Mouse (Mus musculus): Measurements from ENCODE around the gene Arsg.

The Arsg gene

GRCm38 (mm10) chr11:109494890-109495770 is 22.0 kb downstream of the Arsg start:
- DNase-seq (ENCODE audit: extremely low spot score, low read depth, low spot score), result no peak

- DNase-seq (ENCODE audit: extremely low spot score, low read depth, low spot score), result no peak
Observed at GRCm38 (mm10) chr11:109495771-109496474, 22.7 kb downstream of the Arsg start.

GRCm38 (mm10) chr11:109496475-109496993 is 23.4 kb downstream of the Arsg start:
- no peak for DNase-seq (ENCODE audit: extremely low spot score, low read depth, low spot score)

- DNase-seq (ENCODE audit: extremely low spot score, low read depth, low spot score), result no peak
Observed at GRCm38 (mm10) chr11:109496996-109497714, 24.0 kb downstream of the Arsg start.

DNA sequence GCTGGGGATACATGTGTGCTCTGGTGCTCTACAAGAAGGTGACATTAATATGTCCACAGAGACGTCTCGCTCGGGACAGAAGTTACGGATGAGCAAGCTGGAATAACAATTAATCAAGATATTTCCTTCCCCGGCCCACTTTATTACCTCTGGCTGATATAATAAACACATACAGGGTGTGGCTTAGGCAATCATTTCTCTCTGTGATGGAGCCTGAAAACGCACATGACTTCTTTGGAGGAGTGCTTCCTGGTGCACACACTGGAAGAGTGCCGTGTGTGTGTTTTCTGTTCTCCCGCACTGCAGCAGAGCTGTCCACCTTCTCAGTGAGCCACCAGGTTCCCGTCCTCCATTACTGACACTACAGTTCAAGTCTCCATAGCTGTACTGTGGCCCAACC is 24.8 kb downstream of the Arsg start:
- no peak for DNase-seq (ENCODE audit: extremely low spot score, low read depth, low spot score)

DNA sequence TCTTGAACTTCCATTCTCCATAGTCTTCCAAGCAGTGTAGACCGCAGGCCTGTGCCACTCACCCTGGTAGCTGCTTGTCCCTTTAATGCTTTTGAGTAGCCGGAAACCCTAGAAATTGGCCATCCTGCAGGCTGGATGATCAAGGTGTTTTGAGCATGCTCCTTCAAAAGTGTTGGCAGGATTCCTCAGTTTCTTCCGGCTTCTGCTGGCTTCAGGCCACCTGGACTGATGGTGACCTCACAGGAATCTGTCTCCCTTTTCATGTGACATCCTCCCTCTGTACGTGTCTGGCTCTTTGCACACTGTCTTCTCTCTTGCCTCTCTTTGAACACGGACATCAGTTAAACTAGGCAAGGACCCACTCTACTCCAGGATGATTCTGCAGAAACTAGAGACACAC is 27.0 kb downstream of the Arsg start:
- DNase-seq (ENCODE audit: extremely low spot score, low read depth, low spot score), result no peak

GRCm38 (mm10) chr11:109504977-109505376 is 31.8 kb downstream of the Arsg start:
- no peak for DNase-seq (ENCODE audit: extremely low spot score, low read depth, low spot score)

- no peak for DNase-seq (ENCODE audit: extremely low spot score, low read depth, low spot score)
Observed at GRCm38 (mm10) chr11:109505823-109506222, 32.6 kb downstream of the Arsg start.

- DNase-seq (ENCODE audit: extremely low spot score, low read depth, low spot score), result no peak
Observed at GRCm38 (mm10) chr11:109507068-109507467, 33.9 kb downstream of the Arsg start.

GRCm38 (mm10) chr11:109512995-109513675 is 40.0 kb downstream of the Arsg start:
- no peak for DNase-seq (ENCODE audit: extremely low spot score, low read depth, low spot score)

GRCm38 (mm10) chr11:109514064-109514612 is 41.0 kb downstream of the Arsg start:
- no peak for DNase-seq (ENCODE audit: extremely low spot score, low read depth, low spot score)

- no peak for DNase-seq (ENCODE audit: extremely low spot score, low read depth, low spot score)
Observed at GRCm38 (mm10) chr11:109517330-109517729, 44.2 kb downstream of the Arsg start.

DNA sequence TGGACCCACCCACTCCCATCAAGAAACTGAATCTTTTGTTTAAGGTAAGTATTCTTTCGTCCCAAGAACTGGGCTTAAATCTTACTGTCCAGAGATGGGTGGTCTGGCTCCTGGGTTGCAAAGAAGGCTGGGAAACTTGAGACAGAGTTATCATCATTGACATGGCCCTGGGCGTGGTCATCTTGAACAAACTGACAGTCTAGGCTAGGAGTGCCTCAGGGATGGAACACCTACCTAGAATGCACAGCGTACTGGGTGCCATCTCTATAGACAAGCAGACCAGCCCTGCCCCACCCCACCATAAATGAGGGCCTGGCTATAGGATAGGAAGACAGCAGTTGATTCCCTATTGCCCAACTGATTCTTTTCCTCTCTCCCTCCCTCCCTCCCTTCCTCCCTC is 44.6 kb downstream of the Arsg start:
- DNase-seq (ENCODE audit: extremely low spot score, low read depth, low spot score), result no peak

DNA sequence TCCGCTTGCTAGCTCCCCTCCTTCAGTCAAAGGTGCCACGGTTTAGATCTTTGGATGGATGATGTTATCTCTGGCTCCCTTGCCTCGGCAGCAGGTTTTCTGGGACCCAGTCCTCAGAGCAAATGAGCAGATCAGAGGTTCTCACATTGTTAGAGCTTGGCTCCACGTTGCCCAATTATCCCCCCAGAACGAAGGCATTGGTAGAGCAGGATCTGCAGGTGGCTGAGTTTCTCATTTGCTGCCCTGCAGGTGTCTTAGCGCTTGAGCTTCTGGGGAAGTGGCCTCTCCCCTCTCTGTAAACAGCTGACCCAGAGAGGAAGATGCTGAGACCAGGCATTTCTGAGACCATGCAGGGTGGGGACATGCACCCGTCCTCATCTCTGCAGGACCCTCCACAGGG is 47.8 kb downstream of the Arsg start:
- DNase-seq (ENCODE audit: extremely low spot score, low read depth, low spot score), result no peak

- no peak for DNase-seq (ENCODE audit: extremely low spot score, low read depth, low spot score)
Observed at GRCm38 (mm10) chr11:109524869-109525268, 51.7 kb downstream of the Arsg start.

DNA sequence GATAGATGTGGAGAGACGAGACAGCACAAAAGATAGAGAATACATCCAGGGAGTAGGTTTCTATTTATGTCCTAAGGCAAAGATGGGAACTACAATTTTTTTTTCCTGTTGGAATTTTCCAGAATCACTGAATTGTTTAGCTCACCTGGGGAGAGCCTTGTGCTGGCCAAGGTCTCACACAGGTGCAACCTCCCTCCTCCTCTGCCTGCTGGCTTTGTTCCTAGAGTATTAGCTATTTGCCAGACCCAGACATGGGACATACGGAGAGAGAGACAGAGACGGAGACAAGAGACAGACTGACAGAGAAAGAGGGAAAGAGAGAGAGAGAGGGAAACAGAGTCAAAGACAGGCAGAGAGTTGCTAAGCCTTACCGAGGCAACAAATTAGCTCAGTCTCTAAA is 52.4 kb downstream of the Arsg start:
- DNase-seq (ENCODE audit: extremely low spot score, low read depth, low spot score), result no peak

GRCm38 (mm10) chr11:109530030-109530429 is 56.9 kb downstream of the Arsg start:
- no peak for DNase-seq (ENCODE audit: extremely low spot score, low read depth, low spot score)

DNA sequence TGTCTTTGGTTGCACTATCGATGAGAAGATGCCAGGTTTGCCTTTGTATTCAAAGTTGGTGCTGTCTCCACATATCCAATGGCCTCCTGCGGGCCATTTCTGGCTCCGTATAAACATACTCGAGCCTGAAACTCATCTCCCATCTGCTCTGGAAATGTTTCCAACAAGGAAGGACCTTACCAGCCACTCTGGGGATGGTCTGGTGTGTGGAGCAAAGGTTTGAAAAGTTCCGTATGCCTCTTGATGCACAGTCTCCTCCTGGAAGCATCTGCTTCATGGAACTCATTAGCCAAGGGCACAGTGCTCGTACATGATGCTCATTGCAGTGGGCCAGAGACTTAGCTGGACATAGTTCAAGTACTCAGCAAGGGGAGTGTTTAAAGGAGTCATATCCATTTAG is 62.8 kb downstream of the Arsg start:
- no peak for DNase-seq (ENCODE audit: extremely low spot score, low read depth, low spot score)

GRCm38 (mm10) chr11:109536939-109537338 is 63.8 kb downstream of the Arsg start:
- DNase-seq (ENCODE audit: extremely low spot score, low read depth, low spot score), result no peak

DNA sequence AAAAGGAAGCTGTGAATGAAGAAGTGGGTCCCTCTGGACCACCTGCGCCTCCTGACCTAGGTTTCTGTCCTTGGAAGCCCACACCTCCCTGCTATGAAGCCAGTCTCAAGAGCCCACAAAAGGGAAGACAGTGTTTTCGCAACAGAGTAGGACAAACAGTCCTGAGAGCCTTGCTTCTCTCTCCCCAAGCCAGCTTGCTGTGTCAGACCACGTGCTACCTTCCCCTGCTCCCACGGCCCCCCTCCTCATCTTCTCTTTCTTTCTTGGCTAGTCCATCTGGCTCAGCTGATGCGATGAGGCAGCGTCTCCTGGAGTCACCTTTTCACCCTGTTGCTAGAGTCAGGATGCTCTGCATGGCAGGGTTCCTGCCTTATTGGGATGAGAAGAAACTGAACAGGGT is 66.1 kb downstream of the Arsg start:
- no peak for DNase-seq (ENCODE audit: extremely low spot score, low read depth, low spot score)

DNA sequence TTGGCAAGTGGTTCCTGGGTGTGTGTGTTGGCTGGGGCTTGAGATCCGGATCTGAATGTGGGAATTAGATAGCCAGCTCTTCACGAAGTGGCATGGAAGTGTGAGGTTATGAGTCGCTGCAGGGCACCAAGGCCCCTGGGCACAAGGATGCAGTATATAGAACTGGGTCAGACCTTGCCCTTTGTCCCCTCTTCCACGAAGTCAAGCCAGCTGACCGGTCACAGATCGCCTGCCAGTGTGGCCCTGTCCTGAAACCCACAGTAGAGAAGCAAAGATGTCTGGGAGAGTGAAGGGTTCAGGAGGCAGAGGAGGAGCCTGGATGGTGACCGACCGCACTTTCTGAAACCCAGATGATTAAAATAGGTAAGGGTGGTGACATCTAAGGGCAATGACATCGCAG is 70.3 kb downstream of the Arsg start:
- no peak for DNase-seq (ENCODE audit: extremely low spot score, low read depth, low spot score)

Measured in hindlimb bud, embryonic 11.5 days (tissue).